Mouse (Mus musculus): ENCODE measurements at regions not wholly inside any gene's neighbourhood (a gene's known extent, or its start where the extent isn't known, plus 50 kb on each side); places are given as distances from the start of the nearest gene placed in this dataset.
"Not testable (repeated sequence)": the region's sequence is repeated elsewhere in the genome, so short reads cannot be mapped to it uniquely, and the experiment has no call there.

GRCm38 (mm10) chr17:4884761-4885160, 109.4 kb upstream of the Arid1b start:
- ATAC-seq (replicated peaks; ENCODE audit: low FRiP score, low TSS enrichment, poor library complexity, severe bottlenecking): no peak

DNA sequence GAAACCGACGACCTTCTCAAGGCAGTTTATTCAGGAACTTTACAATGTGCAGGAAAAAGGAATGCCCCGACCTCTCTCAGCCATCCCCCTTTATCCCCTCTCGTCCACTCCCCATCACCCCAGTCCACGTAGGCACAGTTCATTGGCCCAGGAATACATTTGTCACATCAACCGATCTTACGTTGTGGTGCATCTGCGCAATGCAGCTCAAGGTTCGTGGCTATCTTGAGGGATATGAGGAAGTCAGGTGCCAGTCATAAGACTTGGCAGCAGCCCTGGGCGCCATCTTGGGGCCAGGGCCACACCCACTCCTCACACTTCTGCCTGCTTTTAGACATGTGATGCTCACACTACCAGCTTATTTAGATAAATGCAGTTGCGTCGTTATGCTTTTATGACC, 106.8 kb upstream of the Arid1b start:
- ATAC-seq (replicated peaks; ENCODE audit: low FRiP score, low TSS enrichment, poor library complexity, severe bottlenecking): not testable (repeated sequence)

- ATAC-seq (replicated peaks; ENCODE audit: low FRiP score, low TSS enrichment, poor library complexity, severe bottlenecking): no peak
Measured at GRCm38 (mm10) chr17:4889577-4889976, 104.6 kb upstream of the Arid1b start.

DNA sequence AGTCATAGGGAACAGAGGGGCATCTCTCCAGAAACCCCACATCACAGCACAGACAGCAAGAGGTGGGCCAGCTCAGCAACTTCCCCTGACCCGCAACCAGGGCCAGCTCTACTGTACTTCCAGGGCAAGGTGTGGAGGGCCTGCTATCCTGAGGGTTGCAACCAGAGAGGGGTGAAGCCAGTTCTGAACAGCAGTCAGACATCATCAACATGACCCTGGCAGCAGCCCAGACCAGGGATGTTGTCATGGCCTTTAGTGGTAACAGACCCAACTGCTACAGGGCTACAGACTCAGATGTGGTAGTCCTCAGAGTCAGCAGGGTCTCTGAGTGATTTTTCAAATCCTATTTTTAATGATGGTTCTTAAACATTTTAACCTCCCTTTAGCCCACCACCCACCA, 104.0 kb upstream of the Arid1b start:
- ATAC-seq (replicated peaks; ENCODE audit: low FRiP score, low TSS enrichment, poor library complexity, severe bottlenecking): no peak

- no peak for ATAC-seq (replicated peaks; ENCODE audit: low FRiP score, low TSS enrichment, poor library complexity, severe bottlenecking)
Measured at GRCm38 (mm10) chr17:4891576-4891975, 102.6 kb upstream of the Arid1b start.

DNA sequence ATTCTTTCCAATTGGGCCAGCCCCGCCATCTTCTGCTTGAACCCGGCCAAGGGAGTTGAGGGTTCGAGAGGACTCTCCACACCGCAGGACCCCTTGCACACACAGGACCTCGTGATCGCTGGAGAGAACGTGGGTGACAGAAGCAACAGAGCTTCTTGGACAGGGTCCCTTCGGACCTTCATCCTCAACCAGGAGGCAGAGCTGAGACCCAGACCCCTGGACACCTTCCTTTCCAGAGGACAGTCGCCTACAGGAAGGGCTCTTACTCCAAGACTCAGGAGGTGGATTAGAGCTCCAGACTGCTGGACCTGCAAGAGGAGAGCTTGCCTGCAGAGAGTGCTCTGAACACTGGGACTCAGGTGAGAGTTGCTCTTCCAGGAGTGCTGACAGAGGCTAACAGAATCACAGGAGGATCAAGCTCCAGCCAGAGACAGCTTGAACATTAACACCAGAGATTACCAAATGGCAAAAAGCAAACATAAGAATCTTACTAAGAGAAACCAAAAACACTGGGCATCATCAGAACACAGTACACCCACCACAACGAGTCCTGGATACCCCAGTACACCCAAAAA, 99.3 kb upstream of the Arid1b start:
- not testable (repeated sequence) for ATAC-seq (replicated peaks; ENCODE audit: low FRiP score, low TSS enrichment, poor library complexity, severe bottlenecking)

GRCm38 (mm10) chr17:4903129-4903528, 91.0 kb upstream of the Arid1b start:
- ATAC-seq (replicated peaks; ENCODE audit: low FRiP score, low TSS enrichment, poor library complexity, severe bottlenecking): no peak

GRCm38 (mm10) chr17:4906504-4906903, 87.6 kb upstream of the Arid1b start:
- ATAC-seq (replicated peaks; ENCODE audit: low FRiP score, low TSS enrichment, poor library complexity, severe bottlenecking): no peak

DNA sequence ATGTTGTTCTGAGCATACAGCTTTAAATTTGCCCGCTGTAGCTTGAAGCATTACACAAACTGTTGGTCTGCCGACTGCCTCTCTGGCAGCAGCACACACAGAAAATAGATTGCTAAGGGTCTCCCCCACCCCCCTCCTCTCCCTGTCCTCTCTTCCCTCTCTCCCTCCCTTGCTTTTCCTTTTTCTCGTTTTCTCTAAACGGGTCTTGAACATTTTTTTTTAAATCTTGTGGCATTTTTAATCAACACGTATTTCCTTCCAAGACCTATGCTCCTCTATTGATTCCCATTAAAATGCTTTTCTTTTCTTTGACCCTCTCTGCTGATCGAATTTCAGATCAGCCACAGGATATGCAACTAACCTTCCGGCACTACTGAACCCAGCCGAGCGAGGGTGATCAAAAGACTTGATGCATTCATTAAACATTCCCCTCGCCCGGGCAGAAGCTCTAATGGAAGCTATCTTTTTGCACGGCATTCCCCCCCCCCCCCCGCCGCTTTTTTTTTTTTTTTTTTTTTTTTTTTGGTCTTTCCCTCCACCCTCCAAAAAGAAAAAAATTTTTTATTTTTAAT, 86.9 kb upstream of the Arid1b start:
- ATAC-seq (replicated peaks; ENCODE audit: low FRiP score, low TSS enrichment, poor library complexity, severe bottlenecking): no peak

DNA sequence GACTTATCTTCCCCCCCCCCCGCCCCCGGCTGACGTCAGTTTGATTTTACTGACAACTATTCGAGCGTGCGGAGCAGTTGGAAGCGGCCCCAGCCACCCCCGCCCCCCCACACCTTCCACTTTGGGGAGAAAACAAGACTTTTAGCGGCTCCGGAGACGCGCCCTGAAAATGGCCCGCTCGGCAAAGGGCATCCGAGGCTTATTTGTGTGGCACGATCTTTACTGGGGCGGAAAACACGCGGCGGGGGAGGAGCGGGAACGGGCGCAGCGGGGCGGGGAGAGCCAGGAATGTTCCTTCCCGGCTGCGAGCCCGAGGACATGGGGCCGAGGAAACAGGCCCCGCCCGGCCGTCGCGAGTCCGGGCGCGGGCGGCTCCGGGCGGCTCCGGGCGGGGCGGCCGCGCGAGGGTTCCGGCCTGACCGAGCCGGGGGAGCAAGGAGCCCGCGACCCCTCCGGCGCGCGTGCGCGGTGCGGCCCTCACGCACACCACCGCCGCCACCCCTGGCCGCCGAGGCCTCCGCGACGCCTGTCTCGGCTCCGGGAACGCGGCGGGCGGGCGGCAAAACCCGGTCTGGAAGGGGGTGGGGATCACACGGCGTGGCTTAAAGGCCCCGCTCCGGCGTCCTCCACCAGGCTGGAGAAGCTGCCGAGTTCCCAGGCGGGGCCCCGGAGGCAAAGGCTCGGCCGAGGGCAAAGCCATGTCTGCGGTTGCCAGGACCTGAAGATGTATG, 86.1 kb upstream of the Arid1b start:
- peak; percentile 87 for ATAC-seq (replicated peaks; ENCODE audit: low FRiP score, low TSS enrichment, poor library complexity, severe bottlenecking)

DNA sequence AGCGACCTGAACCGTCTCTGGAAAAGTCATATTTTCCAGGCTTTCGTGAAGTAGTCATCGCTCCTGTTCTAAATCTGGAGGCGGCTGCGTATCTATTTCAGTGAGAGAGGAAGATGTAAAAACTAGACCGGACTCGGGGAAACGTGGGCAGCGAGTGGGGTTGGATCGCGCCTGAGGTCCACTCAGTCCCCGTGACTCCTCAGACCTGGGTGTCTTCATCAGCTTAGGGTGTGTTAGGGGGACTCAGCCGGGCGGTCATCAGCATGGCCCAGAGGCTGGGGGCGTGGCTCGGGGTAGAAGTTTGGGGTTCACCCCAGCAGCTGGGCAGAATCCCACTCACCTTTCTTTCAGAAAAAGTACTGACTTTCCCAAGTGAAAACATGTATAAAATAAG, 85.6 kb upstream of the Arid1b start:
- ATAC-seq (replicated peaks; ENCODE audit: low FRiP score, low TSS enrichment, poor library complexity, severe bottlenecking): peak; percentile 42

DNA sequence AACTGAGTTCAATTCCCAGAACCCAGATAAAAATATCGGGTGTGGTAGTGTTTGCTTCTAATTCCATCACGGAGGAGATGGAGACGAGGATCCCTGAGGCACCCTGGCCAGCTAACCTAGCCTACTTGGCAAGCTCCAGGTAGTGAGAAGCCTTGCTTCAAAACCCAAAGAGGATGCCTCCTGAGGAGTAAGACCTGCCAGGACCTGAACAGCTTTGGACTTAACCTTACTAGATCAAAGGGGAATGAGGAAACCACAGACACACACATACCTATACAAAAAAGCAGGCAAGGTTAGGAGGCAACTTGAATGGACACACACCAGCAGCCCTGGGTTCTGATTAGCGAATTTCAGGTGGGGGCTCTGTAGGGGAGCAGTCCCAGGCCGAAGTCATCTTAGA, 84.0 kb upstream of the Arid1b start:
- no peak for ATAC-seq (replicated peaks; ENCODE audit: low FRiP score, low TSS enrichment, poor library complexity, severe bottlenecking)

DNA sequence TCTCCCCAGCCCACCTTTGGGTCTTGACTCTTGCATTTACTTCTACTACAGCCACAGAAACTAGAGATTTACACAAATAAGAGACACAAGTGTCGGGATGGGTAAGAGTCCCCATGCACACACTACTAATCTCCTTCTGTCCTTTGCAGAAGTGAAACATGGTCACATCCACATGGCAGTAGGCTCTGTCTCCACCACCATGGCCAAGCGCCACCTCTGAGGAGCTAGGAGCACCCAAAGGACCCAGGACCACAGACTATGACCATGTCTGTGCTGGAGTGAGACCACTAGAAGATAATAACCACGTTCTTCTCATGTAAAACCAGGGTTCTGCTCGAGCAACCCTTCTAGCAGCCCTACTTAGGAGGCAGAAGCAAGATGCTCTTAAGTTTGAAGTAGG, 81.1 kb upstream of the Arid1b start:
- ATAC-seq (replicated peaks; ENCODE audit: low FRiP score, low TSS enrichment, poor library complexity, severe bottlenecking): no peak

DNA sequence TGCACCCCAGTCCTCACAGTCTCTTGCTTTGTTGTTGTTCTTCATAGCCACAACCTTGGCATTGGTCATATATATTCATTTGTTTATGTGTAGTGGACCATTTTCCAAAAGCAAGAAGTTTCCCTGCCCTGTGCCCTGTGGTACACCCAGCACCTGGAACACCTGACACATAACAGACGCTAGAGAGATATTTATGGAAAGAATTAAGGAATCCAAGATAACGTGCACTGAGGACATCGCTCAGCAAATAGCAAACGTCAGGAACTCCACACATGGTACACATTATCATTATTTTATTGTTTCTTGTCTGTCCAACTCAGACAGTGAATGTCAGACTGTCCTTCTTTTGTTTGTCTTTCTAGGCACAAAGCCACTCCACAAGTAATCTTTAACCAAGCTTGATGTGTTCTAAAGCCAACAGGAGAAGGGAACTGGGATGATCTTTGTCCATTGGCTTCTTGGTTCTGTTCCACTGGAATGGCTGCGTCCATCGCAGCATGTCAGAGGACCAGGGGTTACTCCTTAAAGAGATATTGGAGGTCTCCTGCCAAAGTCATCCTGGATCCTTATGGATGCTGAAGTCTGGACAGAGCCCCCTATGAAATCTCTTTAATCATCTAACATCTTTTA, 74.2 kb upstream of the Arid1b start:
- ATAC-seq (replicated peaks; ENCODE audit: low FRiP score, low TSS enrichment, poor library complexity, severe bottlenecking): no peak

GRCm38 (mm10) chr17:4921121-4921520, 73.0 kb upstream of the Arid1b start:
- ATAC-seq (replicated peaks; ENCODE audit: low FRiP score, low TSS enrichment, poor library complexity, severe bottlenecking): no peak

DNA sequence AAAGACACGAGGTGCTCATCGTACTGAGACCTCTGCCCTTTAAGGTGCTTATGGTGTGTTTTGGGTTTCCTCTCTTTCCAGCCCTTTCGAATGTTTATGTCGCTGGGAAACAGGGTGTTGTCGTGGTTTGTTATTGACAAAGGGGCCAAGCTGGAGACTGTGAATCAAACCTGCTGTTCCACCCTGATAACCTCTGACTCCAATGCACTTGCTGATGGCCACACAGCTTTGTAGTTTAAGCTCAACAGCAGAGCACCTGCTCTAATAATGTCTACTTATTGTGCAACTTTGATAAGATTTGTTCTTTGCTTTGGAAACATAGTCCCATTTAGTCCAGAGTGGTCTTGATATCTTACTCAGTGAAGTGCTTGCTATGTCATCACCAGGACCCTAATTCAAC, 65.5 kb upstream of the Arid1b start:
- peak; percentile 44 for ATAC-seq (replicated peaks; ENCODE audit: low FRiP score, low TSS enrichment, poor library complexity, severe bottlenecking)

GRCm38 (mm10) chr17:4935268-4935667, 58.9 kb upstream of the Arid1b start:
- no peak for ATAC-seq (replicated peaks; ENCODE audit: low FRiP score, low TSS enrichment, poor library complexity, severe bottlenecking)

DNA sequence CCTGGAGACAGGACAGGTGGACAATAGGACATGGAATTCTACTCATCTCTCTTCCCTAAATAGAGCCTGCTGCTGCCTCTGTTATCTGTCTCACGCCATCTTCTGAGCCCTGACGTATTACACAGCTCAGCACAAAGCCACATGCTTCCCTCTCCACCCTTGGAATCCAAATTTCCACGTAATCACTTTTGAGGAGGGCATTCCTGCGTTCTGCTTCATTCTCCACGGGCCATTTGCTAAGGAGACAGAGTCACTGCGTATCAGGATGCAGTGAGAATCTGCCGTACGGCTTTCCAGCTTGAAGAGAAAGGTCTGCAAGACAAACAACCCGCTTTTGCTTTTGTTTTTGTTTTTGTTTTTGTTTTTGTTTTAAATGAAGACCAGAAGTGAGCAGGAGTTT, 53.5 kb upstream of the Arid1b start:
- no peak for ATAC-seq (replicated peaks; ENCODE audit: low FRiP score, low TSS enrichment, poor library complexity, severe bottlenecking)

DNA sequence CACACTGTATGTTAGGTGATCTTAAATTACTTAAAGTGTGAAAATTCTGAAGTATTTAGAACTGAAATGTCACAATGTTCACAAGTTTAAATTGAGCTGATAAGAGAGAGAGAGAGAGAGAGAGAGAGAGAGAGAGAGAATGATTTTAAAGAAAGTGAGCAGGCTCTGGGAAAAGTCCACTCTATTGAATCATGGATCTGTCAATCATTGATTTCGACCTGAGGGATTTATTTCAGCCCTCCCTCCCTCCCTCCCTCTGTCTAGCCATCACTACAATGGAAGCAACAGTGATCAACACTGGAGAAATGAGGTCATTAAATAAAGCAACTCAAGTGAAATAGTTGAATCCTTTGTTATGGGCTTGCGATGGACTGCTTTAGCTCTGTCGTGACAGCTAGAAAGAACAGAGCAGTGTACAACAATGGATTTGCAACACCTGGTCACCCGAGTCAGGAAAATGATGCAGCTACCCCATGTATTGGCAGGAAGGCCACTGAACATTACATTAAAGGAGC, 52.8 kb upstream of the Arid1b start:
- ATAC-seq (replicated peaks; ENCODE audit: low FRiP score, low TSS enrichment, poor library complexity, severe bottlenecking): no peak

DNA sequence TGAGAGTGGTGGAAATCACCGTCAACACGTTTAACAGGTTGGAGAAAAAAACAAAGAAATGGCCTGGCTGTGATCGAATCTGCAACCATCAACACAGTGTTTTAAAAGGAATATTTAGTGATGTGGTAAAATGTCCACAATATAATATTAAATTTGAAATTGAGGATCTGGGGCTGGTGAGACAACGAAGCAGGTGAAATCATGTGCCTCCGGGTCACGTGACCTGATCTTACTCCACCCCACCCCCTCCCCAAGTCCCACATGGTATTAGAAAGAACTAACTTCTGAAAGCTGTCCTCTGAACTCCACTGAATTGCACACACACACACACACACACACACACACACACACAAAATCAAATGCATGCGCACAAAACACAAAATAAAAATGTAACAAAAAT, 51.3 kb upstream of the Arid1b start:
- no peak for ATAC-seq (replicated peaks; ENCODE audit: low FRiP score, low TSS enrichment, poor library complexity, severe bottlenecking)

Data from megakaryocyte-erythroid progenitor cell, adult 5-6 weeks (primary cell).